Mouse (Mus musculus) embryonic fibroblast, embryonic 13.5 days (primary cell): Measurements from ENCODE around the gene Asna1. TPM values are rescaled to one million over a fixed set of nuclear protein-coding genes. Genes with fewer than 3 reads are reported as not detected.
A peak's percentile ranks its signal among the peaks of the same experiment; 100 is the strongest.

Source experiments
- H3K27ac ChIP-seq: 2 replicates; pipeline ENCODE4 v1.5.1; 2012; ENCODE audit warnings: low read length, control low read depth, inconsistent platforms; ENCODE audit not compliant: insufficient read depth
- H3K4me1 ChIP-seq: 2 replicates; pipeline ENCODE4 v1.6.1; 2011; ENCODE audit warnings: low read length; ENCODE audit not compliant: control insufficient read depth, insufficient read depth
- H3K4me3 ChIP-seq: 2 replicates; pipeline ENCODE4 v1.5.1; 2011; ENCODE audit warnings: mild to moderate bottlenecking, control low read depth, low read length; ENCODE audit not compliant: insufficient read depth
- CTCF ChIP-seq: IDR thresholded peaks from 2 replicates; pipeline ENCODE4 v1.5.1; 2011; ENCODE audit warnings: mild to moderate bottlenecking, control low read depth, low read length, moderate library complexity, borderline replicate concordance; ENCODE audit not compliant: insufficient read depth
- POLR2A ChIP-seq: IDR thresholded peaks from 2 replicates; pipeline ENCODE4 v1.6.1; 2011; ENCODE audit warnings: low read depth, mild to moderate bottlenecking, control low read depth, low read length, moderate library complexity
- polyA plus RNA-seq: library from polyadenylated mRNA; stranded (reverse); fragments of >200 nt; gene quantifications from 2 replicates; pipeline ENCODE4 v1.2.4, GENCODE M21; 2011; ENCODE audit warnings: low read depth; ENCODE audit not compliant: missing spikeins, insufficient read length

Asna1 gene
- polyA plus RNA-seq, 1 experiment, result 73.2 TPM

GRCm38 (mm10) chr8:84994375-84994774 is 30.7 kb downstream of the Asna1 start:
- no peaks in the 10 kb centered on the region for H3K4me1 ChIP-seq
- H3K4me3 ChIP-seq, result no peak overlapping the region
- no peak overlapping the region for H3K27ac ChIP-seq
- TF ChIP-seq POLR2A (no peak), CTCF (no peak)

- peak overlapping the region; percentile 48 for H3K4me3 ChIP-seq
- H3K27ac ChIP-seq, result no peak overlapping the region
- TF ChIP-seq CTCF, result no peak
- TF ChIP-seq POLR2A, result no peak
- peaks cover 17% of the 10 kb centered on the region for H3K4me1 ChIP-seq
These were observed 34.2 kb downstream of the Asna1 start for GRCm38 (mm10) chr8:84990836-84991235.

- H3K4me1 ChIP-seq, result peaks cover 17% of the 10 kb centered on the region
- peak; percentile 97 for TF ChIP-seq CTCF
- TF ChIP-seq POLR2A, result peak; percentile 41; the same call in 1 of the 2 replicates
- H3K4me3 ChIP-seq, result peak within 1 kb of the TSS; percentile 48
- H3K27ac ChIP-seq, result peak within 1 kb of the TSS; percentile 58
These were observed 34.7 kb downstream of the Asna1 start, which contains the start of gene Hook2 for GRCm38 (mm10) chr8:84990349-84990748. Gene Hook2 (plus strand): TSS chr8:84990603.

- Histone ChIP-seq H3K27ac (peak overlapping the region; percentile 58), H3K4me1 (peaks cover 17% of the 10 kb centered on the region), H3K4me3 (peak overlapping the region; percentile 27)
- TF ChIP-seq CTCF (peak; percentile 78; the same call in 1 of the 2 replicates), POLR2A (peak; percentile 14; the same call in 1 of the 2 replicates)
These were observed 35.3 kb downstream of the Asna1 start for GRCm38 (mm10) chr8:84989810-84990209.

GRCm38 (mm10) chr8:84989311-84989731 is 35.8 kb downstream of the Asna1 start:
- TF ChIP-seq CTCF (no peak), POLR2A (no peak)
- Histone ChIP-seq H3K4me3 (no peak overlapping the region), H3K27ac (no peak overlapping the region; the same call in 1 of the 2 replicates), H3K4me1 (peaks cover 20% of the 10 kb centered on the region)

GRCm38 (mm10) chr8:84987903-84988302 is 37.2 kb downstream of the Asna1 start:
- Histone ChIP-seq H3K4me1 (peaks cover 22% of the 10 kb centered on the region), H3K27ac (no peak overlapping the region; the same call in 1 of the 2 replicates), H3K4me3 (no peak overlapping the region)
- TF ChIP-seq CTCF (no peak), POLR2A (no peak)

GRCm38 (mm10) chr8:84987388-84987787 is 37.7 kb downstream of the Asna1 start:
- H3K27ac ChIP-seq, result no peak overlapping the region
- TF ChIP-seq POLR2A, result no peak
- no peak for TF ChIP-seq CTCF
- no peak overlapping the region for H3K4me3 ChIP-seq
- peaks cover 22% of the 10 kb centered on the region for H3K4me1 ChIP-seq

GRCm38 (mm10) chr8:84986379-84986945 is 38.6 kb downstream of the Asna1 start:
- TF ChIP-seq POLR2A, result no peak; the same call in 1 of the 2 replicates
- no peak for TF ChIP-seq CTCF
- peaks cover 22% of the 10 kb centered on the region for H3K4me1 ChIP-seq
- peak overlapping the region; percentile 11; the same call in 1 of the 2 replicates for H3K4me3 ChIP-seq
- H3K27ac ChIP-seq, result peak overlapping the region; percentile 94; the same call in 1 of the 2 replicates

- Histone ChIP-seq H3K27ac (peak overlapping the region; percentile 94), H3K4me3 (peak overlapping the region; percentile 11), H3K4me1 (peaks cover 26% of the 10 kb centered on the region)
- TF ChIP-seq POLR2A (0 out of 2 replicates have a peak, but pooled peaks have one; percentile 31), CTCF (no peak)
These were observed 39.2 kb downstream of the Asna1 start for GRCm38 (mm10) chr8:84985684-84986378.

GRCm38 (mm10) chr8:84985049-84985683 is 39.9 kb downstream of the Asna1 start:
- peaks cover 30% of the 10 kb centered on the region for H3K4me1 ChIP-seq
- TF ChIP-seq CTCF (no peak), POLR2A (no peak)
- H3K4me3 ChIP-seq, result peak overlapping the region; percentile 11
- peak overlapping the region; percentile 94 for H3K27ac ChIP-seq
